Comparison of ENCODE assay signal across 23 mouse cellular contexts in genomic region chr10:116645108-116645507, GRCm38 (mm10).
DNase-seq lines count a peak whose midpoint lies in the region; ATAC-seq and TF ChIP-seq lines count a peak whose summit lies in the region.
"Had no signal": no experiment of that assay in that cellular context is flagged by ENCODE, and none has a peak within 500 bp of the region (broad histone marks: within the 10 kb centered on the region; RNA-seq: fewer than 3 reads in every experiment).

No protein-coding gene starts in this region.

- no peaks in the 10 kb centered on the region for H3K27me3 ChIP-seq in forebrain, embryonic 15.5 days
- no peaks in the 10 kb centered on the region for H3K27me3 ChIP-seq in forebrain, embryonic 11.5 days (ENCODE audit: control insufficient read depth, insufficient read depth, low read length)
- H3K27me3 ChIP-seq in midbrain, embryonic 10.5 days (ENCODE audit: low read depth, poor library complexity, severe bottlenecking) = no peaks in the 10 kb centered on the region
- H3K27me3 ChIP-seq in midbrain, postnatal 0 days (ENCODE audit: insufficient read depth, low read length) = no peaks in the 10 kb centered on the region
- H3K27me3 ChIP-seq in kidney, embryonic 16.5 days (ENCODE audit: insufficient read depth, low read length) = no peaks in the 10 kb centered on the region
- H3K27me3 ChIP-seq: heart, embryonic 12.5 days; heart, embryonic 15.5 days had no signal

- ATAC-seq in forebrain, embryonic 15.5 days (replicated peaks) = peak; percentile 51; the same call in 1 of the 2 replicates
- no peak for ATAC-seq in forebrain, embryonic 11.5 days (replicated peaks; ENCODE audit: low FRiP score)
- no peak for ATAC-seq in midbrain, postnatal 0 days (ENCODE audit: low FRiP score)
- ATAC-seq in kidney, embryonic 16.5 days (ENCODE audit: low FRiP score, low TSS enrichment) = no peak
- ATAC-seq: CD4-positive, CD25-positive, alpha-beta regulatory T cell, adult 4 months; forebrain, embryonic 14.5 days; hindbrain, postnatal 0 days; inflammation-experienced regulatory T-cells, adult 6 months; intestine, embryonic 16.5 days had no signal

- no peak overlapping the region for H3K9ac ChIP-seq in forebrain, embryonic 15.5 days (replicated peaks)
- H3K9ac ChIP-seq in forebrain, embryonic 11.5 days (ENCODE audit: low read length) = no peak overlapping the region
- no peak overlapping the region for H3K9ac ChIP-seq in midbrain, postnatal 0 days (replicated peaks; ENCODE audit: low read length, poor library complexity, severe bottlenecking)
- H3K9ac ChIP-seq in kidney, embryonic 16.5 days (replicated peaks; ENCODE audit: low read length) = no peak overlapping the region
- H3K9ac ChIP-seq: heart, embryonic 12.5 days; heart, embryonic 15.5 days; hindbrain, embryonic 14.5 days had no signal

- H3K36me3 ChIP-seq in forebrain, embryonic 15.5 days = no peaks in the 10 kb centered on the region
- H3K36me3 ChIP-seq in forebrain, embryonic 11.5 days (ENCODE audit: control insufficient read depth, insufficient read depth, low read length) = no peaks in the 10 kb centered on the region
- no peaks in the 10 kb centered on the region for H3K36me3 ChIP-seq in midbrain, embryonic 10.5 days
- no peaks in the 10 kb centered on the region for H3K36me3 ChIP-seq in midbrain, postnatal 0 days (ENCODE audit: insufficient read depth, low read length)
- no peaks in the 10 kb centered on the region for H3K36me3 ChIP-seq in kidney, embryonic 16.5 days (ENCODE audit: insufficient read depth, low read length)
- H3K36me3 ChIP-seq: forebrain, embryonic 10.5 days; heart, embryonic 12.5 days; heart, embryonic 15.5 days had no signal

- TF ChIP-seq CTCF in midbrain, postnatal 0 days (IDR thresholded peaks at IDR 0.05) = no peak

- no peaks in the 10 kb centered on the region for H3K9me3 ChIP-seq in forebrain, embryonic 15.5 days
- H3K9me3 ChIP-seq in forebrain, embryonic 11.5 days (ENCODE audit: control insufficient read depth, low read length) = no peaks in the 10 kb centered on the region
- H3K9me3 ChIP-seq in midbrain, embryonic 10.5 days (replicated peaks) = no peaks in the 10 kb centered on the region
- H3K9me3 ChIP-seq in midbrain, postnatal 0 days (ENCODE audit: low read length) = no peaks in the 10 kb centered on the region
- H3K9me3 ChIP-seq in kidney, embryonic 16.5 days (ENCODE audit: low read length) = no peaks in the 10 kb centered on the region
- H3K9me3 ChIP-seq: forebrain, embryonic 10.5 days; heart, embryonic 12.5 days; heart, embryonic 15.5 days had no signal

- H3K4me3 ChIP-seq in forebrain, embryonic 15.5 days = no peak overlapping the region
- H3K4me3 ChIP-seq in forebrain, embryonic 11.5 days (ENCODE audit: low read depth, low read length) = no peak overlapping the region
- no peak overlapping the region for H3K4me3 ChIP-seq in midbrain, embryonic 10.5 days
- H3K4me3 ChIP-seq in midbrain, postnatal 0 days (ENCODE audit: low read depth, low read length) = no peak overlapping the region
- no peak overlapping the region for H3K4me3 ChIP-seq in kidney, embryonic 16.5 days (ENCODE audit: low read length)
- H3K4me3 ChIP-seq: forebrain, embryonic 10.5 days; gastrocnemius, adult 2 months; heart, embryonic 12.5 days; heart, embryonic 15.5 days had no signal

- DNase-seq in forebrain, embryonic 11.5 days (ENCODE audit: low spot score) = no peak
- no peak for DNase-seq in midbrain, embryonic 10.5 days (ENCODE audit: low spot score)
- no peak for DNase-seq in midbrain, postnatal 0 days (ENCODE audit: low spot score)
- DNase-seq in spleen, postnatal 4 days (ENCODE audit: low spot score in 2 of 2) = peak; percentile 7 to 29
- no peak for DNase-seq in spleen, adult 18-20 months
- DNase-seq: adrenal gland, adult 2 months; adrenal gland, postnatal 14 days; gastrocnemius, adult 2 months; gastrocnemius, postnatal 14 days; heart, adult 18-20 months; heart, postnatal 10 days; heart, postnatal 4 days had no signal

- 0 out of 2 replicates have a peak, but pooled peaks cover 5% of the 10 kb centered on the region for H3K4me1 ChIP-seq in forebrain, embryonic 15.5 days
- H3K4me1 ChIP-seq in forebrain, embryonic 11.5 days (replicated peaks; ENCODE audit: control insufficient read depth, insufficient read depth, low read length) = no peaks in the 10 kb centered on the region
- peaks cover 10% of the 10 kb centered on the region; the same call in 1 of the 2 replicates for H3K4me1 ChIP-seq in midbrain, embryonic 10.5 days
- H3K4me1 ChIP-seq in midbrain, postnatal 0 days (ENCODE audit: insufficient read depth, low read length) = no peaks in the 10 kb centered on the region
- H3K4me1 ChIP-seq in kidney, embryonic 16.5 days (ENCODE audit: insufficient read depth, low read length) = no peaks in the 10 kb centered on the region
- H3K4me1 ChIP-seq: heart, embryonic 12.5 days; heart, embryonic 15.5 days had no signal

- no peak overlapping the region for H3K27ac ChIP-seq in forebrain, embryonic 15.5 days (replicated peaks)
- no peak overlapping the region for H3K27ac ChIP-seq in forebrain, embryonic 11.5 days (ENCODE audit: low read depth, low read length)
- H3K27ac ChIP-seq in midbrain, embryonic 10.5 days (replicated peaks) = 0 out of 2 replicates have a peak overlapping the region, but pooled peaks have one; percentile 2
- no peak overlapping the region for H3K27ac ChIP-seq in midbrain, postnatal 0 days (ENCODE audit: low read depth, low read length)
- no peak overlapping the region for H3K27ac ChIP-seq in kidney, embryonic 16.5 days (ENCODE audit: low read length)
- H3K27ac ChIP-seq: forebrain, embryonic 10.5 days; gastrocnemius, adult 2 months; heart, embryonic 15.5 days; hindbrain, embryonic 14.5 days; hindbrain, postnatal 0 days had no signal

- H3K4me2 ChIP-seq in forebrain, embryonic 15.5 days (replicated peaks) = no peak overlapping the region
- H3K4me2 ChIP-seq in forebrain, embryonic 11.5 days (ENCODE audit: low read depth, low read length, severe bottlenecking) = no peak overlapping the region
- H3K4me2 ChIP-seq in midbrain, postnatal 0 days (ENCODE audit: low read depth, low read length, poor library complexity, severe bottlenecking) = no peak overlapping the region
- H3K4me2 ChIP-seq in kidney, embryonic 16.5 days (replicated peaks; ENCODE audit: low read depth, low read length) = no peak overlapping the region
- H3K4me2 ChIP-seq: heart, embryonic 12.5 days; heart, embryonic 15.5 days; hindbrain, embryonic 14.5 days had no signal

- WGBS in forebrain, embryonic 15.5 days = 86% methylated on average over 9 of the region's 9 CpGs
- 85% methylated on average over 9 of the region's 9 CpGs for WGBS in forebrain, embryonic 11.5 days
- WGBS in midbrain, embryonic 10.5 days = 90% methylated on average over 9 of the region's 9 CpGs
- WGBS in midbrain, postnatal 0 days = 84% methylated on average over 9 of the region's 9 CpGs
- WGBS in kidney, embryonic 16.5 days = 48% methylated on average over 9 of the region's 9 CpGs

Comparison
In these comparisons a context has a peak if more than half of its experiments do, and no peak if none do; other contexts are left out.
1. DNase-seq: peak in spleen, postnatal 4 days (2 of 2); none in forebrain, embryonic 11.5 days (single experiment), midbrain, embryonic 10.5 days (single experiment), midbrain, postnatal 0 days (single experiment) and spleen, adult 18-20 months (0 of 2).